Mouse (Mus musculus) CH12.LX (cell line): ENCODE results near the gene Celf2. TPM values are rescaled to one million over a fixed set of nuclear protein-coding genes. Genes with fewer than 3 reads are reported as not detected.

Experiments used
- DNase-seq: peaks from one replicate; pipeline ENCODE4 v3.0.0-alpha.2; 2013; ENCODE audit errors: extremely low read depth
- H3K27ac ChIP-seq: 2 replicates; pipeline ENCODE4 v1.5.1; 2012; ENCODE audit warnings: low read depth, mild to moderate bottlenecking, control low read depth, moderate library complexity; ENCODE audit not compliant: insufficient read depth
- H3K27me3 ChIP-seq: replicated peaks from 2 replicates; pipeline ENCODE3; 2012; ENCODE audit warnings: inconsistent platforms
- H3K36me3 ChIP-seq, 2 experiments: replicated peaks in 1 of 2; 2 replicates each; pipeline versions ENCODE3 to v1.6.1; 2012; ENCODE audit warnings: inconsistent platforms in 1 of 2, low read length in 1 of 2, mild to moderate bottlenecking in 1 of 2, mixed read lengths in 1 of 2, moderate library complexity in 1 of 2; ENCODE audit not compliant: control insufficient read depth in 1 of 2, insufficient read depth in 1 of 2
- H3K4me1 ChIP-seq, 2 experiments: 2 replicates each; pipeline ENCODE4 v1.6.1; 2012; ENCODE audit warnings: inconsistent platforms in 1 of 2, moderate library complexity in 1 of 2; ENCODE audit not compliant: insufficient read depth in 2 of 2, control insufficient read depth in 1 of 2
- H3K4me2 ChIP-seq: 2 replicates; pipeline ENCODE4 v1.6.1; 2012; ENCODE audit warnings: low read depth, mild to moderate bottlenecking, control low read depth; ENCODE audit not compliant: poor library complexity, insufficient read depth, severe bottlenecking
- H3K4me3 ChIP-seq, 3 experiments: fragments of 150-350 bp in 1 of 3; sonication (generic) in 1 of 3; replicated peaks in 1 of 3; 2 replicates each; pipeline versions ENCODE3 to v1.5.1; 2011 to 2012; ENCODE audit warnings: low read depth in 2 of 3, low read length in 2 of 3, mild to moderate bottlenecking in 2 of 3, moderate library complexity in 2 of 3, control low read depth in 1 of 3, improper control_type of control experiment in 1 of 3, inconsistent platforms in 1 of 3, mixed read lengths in 1 of 3; ENCODE audit not compliant: poor library complexity in 1 of 3
- H3K79me2 ChIP-seq: replicated peaks from 2 replicates; pipeline ENCODE4 v1.6.1; 2012; ENCODE audit warnings: mild to moderate bottlenecking, moderate library complexity; ENCODE audit not compliant: control insufficient read depth, poor library complexity, insufficient read depth, severe bottlenecking; ENCODE audit errors: extremely low read depth
- H3K9ac ChIP-seq: 2 replicates; pipeline ENCODE4 v1.6.1; 2012; ENCODE audit warnings: low read depth, mild to moderate bottlenecking, control low read depth, moderate library complexity; ENCODE audit not compliant: insufficient read depth
- H3K9me3 ChIP-seq: replicated peaks from 2 replicates; pipeline ENCODE3; 2012; ENCODE audit warnings: low read length, inconsistent platforms, mixed read lengths
- CHD1 ChIP-seq: IDR thresholded peaks from 2 replicates; pipeline ENCODE4 v1.6.1; 2012; ENCODE audit warnings: low read depth, low read length, improper control_type of control experiment, inconsistent platforms
- CHD2 ChIP-seq: IDR thresholded peaks from 2 replicates; pipeline ENCODE4 v1.6.1; 2011; ENCODE audit warnings: low read length, improper control_type of control experiment
- ELF1 ChIP-seq: IDR thresholded peaks from 2 replicates; pipeline ENCODE4 v1.6.1; 2014; ENCODE audit warnings: low read depth, mild to moderate bottlenecking, inconsistent platforms, low read length, improper control_type of control experiment
- EP300 ChIP-seq: IDR thresholded peaks from 2 replicates; pipeline ENCODE4 v1.6.1; 2011; ENCODE audit warnings: low read length, improper control_type of control experiment
- ETS1 ChIP-seq: conservative IDR thresholded peaks from 2 replicates; pipeline ENCODE4 v1.6.1; 2012; ENCODE audit warnings: low read depth, mild to moderate bottlenecking, inconsistent platforms, low read length, improper control_type of control experiment, moderate library complexity
- HCFC1 ChIP-seq: IDR thresholded peaks from 2 replicates; pipeline ENCODE4 v1.6.1; 2012; ENCODE audit warnings: low read depth, mild to moderate bottlenecking, inconsistent platforms, low read length, improper control_type of control experiment
- IRF4 ChIP-seq: IDR thresholded peaks from 2 replicates; pipeline ENCODE4 v1.6.1; 2014; ENCODE audit warnings: low read depth, mild to moderate bottlenecking, inconsistent platforms, low read length, improper control_type of control experiment
- KAT2A ChIP-seq: IDR thresholded peaks from 2 replicates; pipeline ENCODE4 v1.6.1; 2012; ENCODE audit warnings: low read length, improper control_type of control experiment, inconsistent platforms; ENCODE audit not compliant: insufficient replicate concordance
- MAX ChIP-seq: IDR thresholded peaks from 2 replicates; pipeline ENCODE4 v1.6.1; 2011; ENCODE audit warnings: low read length, improper control_type of control experiment
- MAZ ChIP-seq: IDR thresholded peaks from 2 replicates; pipeline ENCODE4 v1.6.1; 2012; ENCODE audit warnings: low read depth, mild to moderate bottlenecking, inconsistent platforms, low read length, improper control_type of control experiment, moderate library complexity
- MEF2A ChIP-seq: IDR thresholded peaks from 2 replicates; pipeline ENCODE4 v1.6.1; 2014; ENCODE audit warnings: low read depth, mild to moderate bottlenecking, inconsistent platforms, low read length, improper control_type of control experiment, borderline replicate concordance
- MXI1 ChIP-seq: IDR thresholded peaks from 2 replicates; pipeline ENCODE4 v1.6.1; 2011; ENCODE audit warnings: mild to moderate bottlenecking, low read depth, low read length, improper control_type of control experiment
- MYC ChIP-seq: IDR thresholded peaks from 2 replicates; pipeline ENCODE4 v1.6.1; 2011; ENCODE audit warnings: low read depth, mild to moderate bottlenecking, improper control_type of control experiment, low read length
- NELFE ChIP-seq: IDR thresholded peaks from 2 replicates; pipeline ENCODE4 v1.6.1; 2011; ENCODE audit warnings: low read depth, low read length, improper control_type of control experiment
- NRF1 ChIP-seq: IDR thresholded peaks from 2 replicates; pipeline ENCODE4 v1.6.1; 2014; ENCODE audit warnings: low read depth, mild to moderate bottlenecking, inconsistent platforms, low read length, improper control_type of control experiment, moderate library complexity
- POLR2A ChIP-seq: IDR thresholded peaks from 2 replicates; pipeline ENCODE4 v1.6.1; 2011; ENCODE audit warnings: low read depth, mild to moderate bottlenecking, improper control_type of control experiment, low read length
- RCOR1 ChIP-seq: conservative IDR thresholded peaks from 2 replicates; pipeline ENCODE4 v1.6.1; 2012; ENCODE audit warnings: low read depth, mild to moderate bottlenecking, inconsistent platforms, low read length, improper control_type of control experiment
- SIN3A ChIP-seq: IDR thresholded peaks from 2 replicates; pipeline ENCODE4 v1.6.1; 2012; ENCODE audit warnings: low read length, improper control_type of control experiment, inconsistent platforms
- TCF12 ChIP-seq: IDR thresholded peaks from 2 replicates; pipeline ENCODE4 v1.6.1; 2014; ENCODE audit warnings: low read depth, mild to moderate bottlenecking, inconsistent platforms, low read length, improper control_type of control experiment
- UBTF ChIP-seq: IDR thresholded peaks from 2 replicates; pipeline ENCODE4 v1.6.1; 2012; ENCODE audit warnings: low read depth, mild to moderate bottlenecking, inconsistent platforms, low read length, improper control_type of control experiment, moderate library complexity
- ZKSCAN1 ChIP-seq: IDR thresholded peaks from 2 replicates; pipeline ENCODE4 v1.6.1; 2012; ENCODE audit warnings: low read depth, inconsistent platforms, low read length, improper control_type of control experiment, borderline replicate concordance
- ZMIZ1 ChIP-seq: IDR thresholded peaks from 2 replicates; pipeline ENCODE4 v1.6.1; 2012; ENCODE audit warnings: low read depth, mild to moderate bottlenecking, inconsistent platforms, low read length, improper control_type of control experiment
- ZNF384 ChIP-seq: IDR thresholded peaks from 2 replicates; pipeline ENCODE4 v1.6.1; 2012; ENCODE audit warnings: low read depth, low read length, improper control_type of control experiment, inconsistent platforms
- dilution Hi-C: fragments of 300-500 bp; cut with MboI; formaldehyde crosslinking; loops from 2 replicates; pipeline ENCODE4 v1.14.3; 2020; ENCODE audit warnings: low sequenced_read_pairs; ENCODE audit not compliant: extremely low pct_unique_long_range_greater_than_20kb, extremely low pct_ligation_motif_present
- in situ Hi-C: fragments of 300-500 bp; cut with MboI; formaldehyde crosslinking; loops from 3 replicates; pipeline ENCODE4 v1.14.3; 2019; ENCODE audit warnings: low sequenced_read_pairs, low pct_ligation_motif_present, low pct_unique_long_range_greater_than_20kb, mixed read lengths
- polyA plus RNA-seq: library from polyadenylated mRNA; unstranded; fragments of >175 nt; gene quantifications from 2 replicates; pipeline ENCODE4 v1.2.1, GENCODE M21; 2012; ENCODE audit warnings: low read depth; ENCODE audit not compliant: insufficient read length
- total RNA-seq, 2 experiments: library from RNA; depleted of rRNA; stranded (reverse); fragments of 300-350 nt in 1 of 2; fragments of >200 nt in 1 of 2; gene quantifications; 2 replicates each; pipeline ENCODE4 v1.2.3; 2012 to 2014

Gene Celf2
- total and polyA plus RNA-seq, 3 experiments = 51.0 to 143 (median 103) TPM

DNA sequence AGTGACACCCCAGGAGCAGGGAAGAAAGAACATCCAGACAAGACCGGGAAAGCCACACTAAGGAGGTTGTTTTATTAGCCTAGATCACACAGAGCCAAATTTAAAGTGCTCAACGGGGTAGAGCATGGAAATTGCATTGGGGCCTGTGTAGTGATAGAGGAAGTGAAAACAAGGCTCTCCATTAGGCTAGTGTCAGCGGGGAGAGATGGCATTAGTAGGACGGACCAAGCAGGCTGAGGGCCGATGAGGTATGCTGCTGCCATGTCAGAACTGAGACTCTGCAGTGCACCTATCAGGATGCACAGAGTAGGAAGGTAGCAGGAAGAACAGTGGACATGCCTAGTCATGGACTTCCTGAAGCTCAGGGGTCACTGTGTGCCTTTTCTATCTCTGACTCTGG, 929.3 kb downstream of the Celf2 start:
- peaks cover 18 to 47% of the 10 kb centered on the region in 2 experiments for H3K36me3 ChIP-seq
- H3K4me2 ChIP-seq = peak overlapping the region; percentile 84; the same call in 1 of the 2 replicates
- peak; percentile 80 for DNase-seq
- in situ Hi-C loops (no loop called here), dilution Hi-C loops (no loop called here)
- no peaks in the 10 kb centered on the region for H3K27me3 ChIP-seq
- TF ChIP-seq ELF1 (peak; percentile 71), CHD2 (no peak; the same call in 1 of the 2 replicates), NELFE (0 out of 2 replicates have a peak, but pooled peaks have one; percentile 18), IRF4 (peak; percentile 96), ZMIZ1 (peak; percentile 58; the same call in 1 of the 2 replicates), MAX (0 out of 2 replicates have a peak, but pooled peaks have one; percentile 40), HCFC1 (peak; percentile 37), MEF2A (peak; percentile 78), TCF12 (peak; percentile 19; the same call in 1 of the 2 replicates), MAZ (0 out of 2 replicates have a peak, but pooled peaks have one; percentile 37), ZNF384 (no peak), EP300 (peak; percentile 92), ETS1 (peak; percentile 54; the same call in 1 of the 2 replicates), CHD1 (peak; percentile 75; the same call in 1 of the 2 replicates), MYC (peak; percentile 53; the same call in 1 of the 2 replicates), POLR2A (peak; percentile 63; the same call in 1 of the 2 replicates), KAT2A (no peak), SIN3A (peak; percentile 74), NRF1 (0 out of 2 replicates have a peak, but pooled peaks have one; percentile 30), UBTF (no peak), RCOR1 (peak; percentile 41; the same call in 1 of the 2 replicates), MXI1 (peak; percentile 59; the same call in 1 of the 2 replicates), ZKSCAN1 (no peak)
- H3K4me3 ChIP-seq = peak overlapping the region in 1 of 3 experiments; percentile 22
- peaks cover 3% of the 10 kb centered on the region; the same call in 1 of the 2 replicates for H3K79me2 ChIP-seq
- peak overlapping the region; percentile 92 for H3K27ac ChIP-seq
- H3K9me3 ChIP-seq = no peaks in the 10 kb centered on the region
- peak overlapping the region; percentile 80 for H3K9ac ChIP-seq
- peaks cover 18 to 65% of the 10 kb centered on the region in 2 experiments for H3K4me1 ChIP-seq
